Mouse (Mus musculus) layer of hippocampus, postnatal 36 days (tissue): ENCODE measurements around the gene Arfgap1. TPM values are rescaled to one million over a fixed set of nuclear protein-coding genes. Genes with fewer than 3 reads are reported as not detected.

Experiments used
- DNase-seq, 2 experiments: peaks; one replicate each; pipeline ENCODE4 v3.0.0; 2022
- total RNA-seq, 2 experiments: library from RNA; stranded (reverse); gene quantifications; 2 replicates each; pipeline ENCODE4 v1.2.3; 2021

The Arfgap1 gene
- 100 to 1,000 TPM; 121 to 130 TPM for total RNA-seq

GRCm38 (mm10) chr2:180967010-180967763 is at the start of gene Arfgap1:
Arfgap1 (plus strand) TSS chr2:180967225.
- DNase-seq = peak; percentile 93 to 94

DNA sequence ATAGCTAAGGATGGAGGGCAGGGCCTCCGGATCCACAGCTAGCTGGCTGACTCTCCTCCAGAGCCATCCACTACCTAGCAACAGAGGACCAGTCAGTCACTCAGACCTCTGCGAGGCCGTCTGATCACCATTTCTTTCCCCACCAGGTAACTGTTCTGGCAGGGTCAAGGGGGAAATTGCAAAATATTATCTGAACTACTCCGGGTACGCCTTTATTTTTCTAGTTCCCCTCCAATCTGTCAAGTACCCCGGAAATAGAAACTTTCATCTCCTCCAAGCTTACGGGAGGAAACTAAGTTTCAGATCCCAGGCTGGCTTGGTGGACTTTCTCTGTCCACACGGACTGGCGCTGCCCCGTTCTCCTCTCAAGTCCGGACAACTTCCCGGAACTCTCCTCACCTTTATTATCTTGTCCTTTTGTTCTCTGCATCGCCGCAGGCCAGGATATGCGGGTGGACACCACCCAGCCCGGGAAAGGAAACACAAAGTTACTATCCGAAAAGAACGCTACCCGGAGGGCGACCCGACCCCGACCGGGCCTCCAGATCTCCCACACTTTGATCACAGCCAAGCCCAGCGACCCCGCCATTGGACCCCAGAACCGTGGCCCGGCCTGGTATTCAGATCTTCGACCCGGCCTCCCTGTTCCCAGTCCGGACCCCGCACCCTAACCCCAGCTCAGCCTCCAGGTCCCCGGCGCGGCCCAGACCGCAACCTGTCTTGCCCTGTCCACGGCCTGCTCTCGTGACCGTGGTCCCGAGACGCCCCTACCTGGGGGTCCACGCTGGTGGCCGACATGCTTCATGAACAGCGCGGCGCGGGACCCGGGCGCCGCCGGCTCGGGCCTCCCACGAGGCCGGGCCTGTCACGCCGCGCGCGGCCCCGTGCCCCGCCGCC is 46.9 kb upstream of the Arfgap1 start:
- DNase-seq = no peak

DNA sequence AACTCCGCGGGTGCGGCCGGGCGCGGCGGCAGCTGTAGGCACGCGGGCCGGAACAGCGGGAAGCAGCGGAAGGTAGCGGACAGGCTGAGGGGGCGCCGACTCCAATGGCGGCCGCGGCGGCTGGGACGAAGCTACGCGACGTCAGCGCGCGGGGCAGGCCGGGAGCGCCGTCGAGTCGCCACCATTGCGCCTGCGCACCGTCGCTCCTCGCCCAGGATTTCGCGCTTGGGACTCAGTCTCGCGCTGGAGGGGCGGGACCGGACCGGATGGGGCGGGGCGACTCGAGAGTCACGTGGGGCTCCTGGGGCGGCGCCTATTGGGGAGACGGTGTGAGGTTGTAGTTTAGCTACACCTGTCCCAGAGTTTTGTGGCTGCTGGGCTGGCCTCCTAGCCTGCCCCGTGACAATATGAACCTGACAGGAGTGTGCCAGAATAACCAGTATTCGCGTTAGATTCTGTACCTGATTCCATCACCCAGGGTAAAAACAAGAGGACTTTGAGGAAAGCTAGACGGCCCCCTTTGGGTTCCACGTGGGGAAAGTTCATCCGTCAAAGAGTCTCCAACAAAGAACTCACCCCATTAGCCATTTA is 46.1 kb upstream of the Arfgap1 start, which contains the start of gene Ythdf1:
TSS of gene Ythdf1 (minus strand) at position 140 of the 591 bp plus-strand sequence.
- peak; percentile 97 to 98 for DNase-seq

GRCm38 (mm10) chr2:180922739-180923138 is 44.3 kb upstream of the Arfgap1 start:
- DNase-seq = no peak

DNA sequence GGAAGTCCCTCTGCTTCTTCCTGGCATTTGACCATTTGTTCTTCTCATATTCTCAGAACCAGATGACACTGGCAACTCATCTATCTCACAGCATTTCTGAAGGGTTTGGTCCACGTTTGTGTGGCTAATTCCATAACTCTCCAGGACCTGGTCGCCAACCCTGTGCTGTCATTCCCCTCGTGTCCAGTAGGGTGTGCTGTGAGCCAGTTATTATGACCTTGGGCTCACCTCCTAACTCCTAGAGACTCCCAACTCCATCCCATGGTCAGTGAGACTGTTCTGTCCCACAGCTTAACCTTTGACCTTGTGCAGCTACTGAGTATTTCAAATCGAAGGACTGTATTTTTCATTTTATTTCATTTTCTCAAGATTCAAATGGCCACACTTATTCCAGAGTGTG is 41.8 kb upstream of the Arfgap1 start:
- peak; percentile 55 to 73 for DNase-seq

- DNase-seq = no peak
Observed at GRCm38 (mm10) chr2:180928723-180929122, 38.3 kb upstream of the Arfgap1 start, which contains the start of gene Birc7. Birc7 (plus strand) TSS chr2:180929023.

DNA sequence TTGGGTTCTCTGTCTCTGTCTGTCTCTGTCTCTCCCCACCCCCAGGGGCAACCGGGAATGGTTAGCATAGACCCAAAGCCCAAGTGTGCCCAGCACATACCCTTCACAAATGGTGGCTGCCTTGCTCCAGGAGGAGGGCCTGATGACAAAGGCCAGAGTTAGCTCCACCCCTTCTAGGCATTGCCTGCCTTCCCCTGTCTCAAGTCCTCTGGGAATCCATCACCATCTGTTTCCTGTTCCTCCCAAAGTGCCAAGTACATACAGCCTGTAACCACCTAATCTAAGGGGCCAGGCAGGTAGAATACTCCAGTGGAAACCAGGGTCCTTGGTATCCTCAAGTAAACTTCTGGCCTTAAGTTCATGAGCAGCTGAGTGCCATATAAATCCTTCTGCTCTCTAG is 34.6 kb upstream of the Arfgap1 start:
- DNase-seq = no peak

GRCm38 (mm10) chr2:180940187-180940586 is 26.8 kb upstream of the Arfgap1 start:
- DNase-seq = no peak

- DNase-seq = peak; percentile 36 to 48
Observed at GRCm38 (mm10) chr2:180941869-180942268, 25.2 kb upstream of the Arfgap1 start.

- DNase-seq = no peak
Observed at GRCm38 (mm10) chr2:180949947-180950346, 17.1 kb upstream of the Arfgap1 start.

GRCm38 (mm10) chr2:180952731-180953171 is 14.3 kb upstream of the Arfgap1 start:
- DNase-seq = peak in 1 of 2 experiments; percentile 44

DNA sequence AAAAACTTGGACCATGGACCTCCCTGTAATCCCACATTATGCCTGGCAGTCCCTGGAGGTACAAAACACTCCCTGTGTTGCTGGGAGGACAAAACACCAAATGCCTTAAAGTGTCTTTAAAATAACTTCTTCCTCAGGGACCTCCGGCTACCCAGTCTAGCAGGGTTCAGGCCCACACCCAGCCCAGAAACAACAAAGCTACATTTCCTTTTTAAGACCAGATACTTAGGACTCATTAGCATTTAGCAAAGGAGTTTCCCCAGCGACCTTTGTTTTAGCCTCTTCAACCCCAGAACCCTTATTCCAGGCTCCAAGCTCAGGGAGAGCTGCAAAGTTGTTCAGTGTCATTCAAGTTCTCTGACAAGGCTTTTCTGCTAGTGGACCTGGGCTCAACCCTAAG is 13.4 kb upstream of the Arfgap1 start:
- no peak for DNase-seq

- peak; percentile 47 to 55 for DNase-seq
Observed at GRCm38 (mm10) chr2:180954061-180955047, 12.7 kb upstream of the Arfgap1 start, which contains the start of gene Nkain4. Nkain4 (minus strand) TSS chr2:180954699.

DNA sequence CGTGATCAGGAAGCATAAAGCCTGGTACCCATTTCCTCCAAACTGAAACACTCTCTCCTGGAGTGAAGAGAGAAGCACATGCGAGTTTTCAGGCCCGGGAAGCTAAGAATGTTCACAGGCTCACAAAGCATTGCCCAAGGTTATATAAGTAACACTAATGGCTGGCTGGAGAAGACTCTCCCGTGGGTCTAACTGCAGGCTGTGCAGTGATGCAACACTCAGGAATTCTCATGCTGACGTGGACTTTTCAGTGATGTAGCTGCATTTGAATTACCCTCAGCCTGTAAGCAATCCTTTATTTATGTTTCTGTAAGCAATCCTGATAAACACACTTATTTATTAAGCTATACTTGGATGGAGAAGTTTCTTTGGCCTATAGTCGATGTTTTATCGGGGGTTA is 7.4 kb upstream of the Arfgap1 start:
- DNase-seq = no peak

GRCm38 (mm10) chr2:180960187-180960586 is 6.8 kb upstream of the Arfgap1 start:
- DNase-seq = no peak

GRCm38 (mm10) chr2:180962616-180963308 is 4.3 kb upstream of the Arfgap1 start:
- DNase-seq = no peak

GRCm38 (mm10) chr2:180963956-180964355 is 3.1 kb upstream of the Arfgap1 start:
- DNase-seq = peak; percentile 65 to 71

DNA sequence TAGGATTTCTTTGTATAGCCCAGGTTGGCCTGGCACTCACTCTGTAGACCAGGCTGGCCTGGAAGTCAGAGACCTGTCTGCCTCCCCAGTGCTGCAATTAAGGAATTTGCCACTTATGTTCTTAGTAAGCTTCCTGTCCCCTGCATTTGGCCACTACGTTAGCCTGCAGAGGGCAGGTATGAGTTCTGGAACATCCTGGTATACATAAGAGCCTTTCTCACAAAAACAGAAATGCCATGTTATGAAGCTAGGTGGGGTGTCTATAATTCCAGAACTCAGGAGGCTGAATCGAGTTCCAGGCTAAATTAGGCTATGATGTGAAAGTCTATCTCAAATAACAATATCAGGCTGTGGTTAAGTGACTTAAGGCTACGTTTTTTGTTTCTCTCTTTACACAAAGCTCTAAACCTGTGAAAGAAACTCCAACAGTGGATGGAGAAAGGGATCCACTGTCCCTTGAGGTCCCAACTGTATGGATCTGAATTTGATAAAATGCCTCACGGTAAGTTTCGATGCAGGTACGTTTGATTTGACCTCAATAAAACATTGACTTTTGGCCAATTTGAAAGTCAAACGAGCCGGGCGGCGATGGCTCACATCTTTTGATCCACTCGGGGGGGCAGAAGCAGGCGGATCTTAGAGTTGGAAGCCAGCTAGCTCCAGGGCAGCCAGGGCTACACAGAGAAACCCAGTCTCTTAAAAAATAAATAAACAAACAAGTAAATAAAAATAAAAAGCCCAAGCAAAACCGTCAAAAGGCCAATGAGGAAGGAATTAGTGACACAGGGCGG is 738 bp upstream of the Arfgap1 start:
- DNase-seq = no peak

DNA sequence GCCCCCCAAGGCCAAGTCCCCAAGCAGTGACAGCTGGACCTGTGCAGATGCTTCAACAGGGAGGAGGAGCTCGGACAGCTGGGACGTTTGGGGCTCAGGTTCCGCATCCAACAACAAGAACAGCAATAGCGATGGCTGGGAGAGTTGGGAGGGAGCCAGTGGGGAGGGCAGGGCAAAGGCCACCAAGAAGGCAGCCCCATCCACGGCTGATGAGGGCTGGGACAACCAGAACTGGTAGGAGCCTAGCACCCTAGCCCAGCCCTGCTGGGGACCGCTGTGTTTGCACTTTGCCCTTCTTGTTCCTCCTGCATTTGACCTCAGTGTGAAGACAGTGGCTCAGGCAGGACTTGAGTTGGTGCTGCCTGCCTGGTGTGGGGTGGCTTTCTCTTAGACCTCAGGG is 14.1 kb downstream of the Arfgap1 start:
- DNase-seq = no peak

DNA sequence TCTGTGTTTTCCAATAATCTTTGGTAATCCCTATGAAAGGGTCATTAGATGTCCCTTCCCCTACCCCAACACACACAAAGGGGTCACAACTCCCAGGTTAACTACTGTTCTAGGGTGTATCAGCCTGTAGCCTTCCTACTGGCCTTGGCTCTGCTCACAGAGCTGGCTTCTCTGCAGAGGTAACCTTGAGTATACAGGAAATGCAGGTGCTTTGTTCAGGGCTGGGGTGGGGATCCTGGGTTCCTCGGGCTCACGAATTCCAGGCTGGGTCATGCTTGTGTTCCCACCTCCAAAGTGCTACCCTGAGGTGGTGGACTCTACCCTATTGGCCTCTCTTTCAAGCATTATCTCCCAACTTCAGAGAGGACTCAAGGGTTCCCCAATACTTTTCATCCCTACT is 18.6 kb downstream of the Arfgap1 start:
- DNase-seq = no peak
